Mouse (Mus musculus) liver, embryonic 11.5 days (tissue): ENCODE measurements around the gene Mrgprd. TPM values are rescaled to one million over a fixed set of nuclear protein-coding genes. Genes with fewer than 3 reads are reported as not detected.

Experiments used
- polyA plus RNA-seq: library from polyadenylated mRNA; unstranded; fragments of >200 nt; fragmentation: Nextera tagmentation; extraction: Ambion mirVana; gene quantifications from 2 replicates; pipeline ENCODE4 v1.2.1, GENCODE M21; 2014

Gene Mrgprd
- polyA plus RNA-seq, 1 experiment from 2014 or later = not detected

Other genes starting within 250 kb of the Mrgprd start
- gene 1810010D01Rik, start 106.7 kb upstream of the Mrgprd start, polyA plus RNA-seq = 0.29 and 0.67 TPM in 2 replicates
- gene Tpcn2, start 30.8 kb upstream of the Mrgprd start, polyA plus RNA-seq = 2.3 and 2.4 TPM in 2 replicates
- 0.08 TPM in 1 of 2 replicates, not detected in the other for gene Mrgprf, start 14.0 kb upstream of the Mrgprd start, polyA plus RNA-seq